Mouse (Mus musculus) ES-E14 (cell line): ENCODE data around the gene Fads1.

ENCODE experiments used
- CHD2 ChIP-seq: IDR thresholded peaks from 2 replicates; pipeline ENCODE4 v1.6.1; 2014; ENCODE audit warnings: mild to moderate bottlenecking, low read depth, low read length, inconsistent platforms
- ZC3H11A ChIP-seq: IDR thresholded peaks from 2 replicates; pipeline ENCODE4 v1.6.1; 2012; ENCODE audit warnings: low read depth, mild to moderate bottlenecking, inconsistent platforms, low read length, borderline replicate concordance

DNA sequence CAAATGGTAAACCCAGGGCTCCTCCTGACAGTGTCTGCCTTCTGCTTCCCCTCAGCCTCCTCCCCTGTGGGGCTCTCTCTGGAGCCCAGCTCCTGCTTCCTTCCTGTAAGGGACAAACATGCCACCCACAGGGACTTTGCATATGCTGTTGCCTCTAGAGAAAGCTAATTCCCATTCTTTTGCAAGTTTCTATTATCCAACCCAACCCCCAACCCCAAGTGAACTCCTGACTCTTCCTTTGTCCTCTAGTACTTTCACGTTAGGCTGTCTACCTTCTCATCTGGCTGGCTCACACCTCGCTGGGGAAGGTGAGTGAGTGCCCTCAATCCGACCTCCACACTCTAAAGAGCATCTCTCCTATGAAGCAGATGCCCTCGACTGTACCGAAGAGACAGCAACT is 49.2 kb downstream of the Fads1 start:
- TF ChIP-seq ZC3H11A (no peak), CHD2 (no peak)
